ENCODE assay signal across 10 mouse cellular contexts in the genomic region with DNA sequence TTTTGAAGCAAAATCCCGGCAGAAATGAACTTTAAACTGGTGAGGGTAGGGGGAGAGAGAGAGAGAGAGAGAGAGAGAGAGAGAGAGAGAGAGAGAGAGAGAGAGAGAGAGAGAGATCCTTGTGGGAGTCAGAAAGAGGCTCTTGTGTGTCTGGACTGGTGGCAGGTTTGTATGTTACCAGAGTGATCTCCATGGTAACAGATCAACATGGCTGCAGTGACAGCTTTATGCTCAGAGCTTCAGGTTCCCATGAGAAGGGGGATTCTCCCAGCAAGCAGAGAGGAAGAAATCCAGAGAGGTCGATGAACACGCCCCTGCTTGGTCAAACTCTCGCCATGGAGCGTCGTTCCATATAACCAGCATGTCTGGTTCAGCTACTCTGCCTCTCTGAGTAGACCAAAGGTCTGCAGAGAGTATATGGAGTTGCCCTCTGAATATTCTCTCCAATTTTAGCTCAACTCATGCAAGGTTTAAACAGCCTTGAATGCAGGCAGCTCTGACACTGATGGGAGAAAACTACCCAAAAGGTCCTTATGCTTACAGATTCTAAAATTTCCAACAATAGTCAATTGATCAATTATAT.
DNase-seq lines count a peak whose midpoint lies in the region; ATAC-seq and TF ChIP-seq lines count a peak whose summit lies in the region.
"Had no signal": no experiment of that assay in that cellular context is flagged by ENCODE, and none has a peak within 500 bp of the region (broad histone marks: within the 10 kb centered on the region; RNA-seq: fewer than 3 reads in every experiment).

No protein-coding gene starts in this region.

- no peaks in the 10 kb centered on the region for H3K27me3 ChIP-seq in kidney, postnatal 0 days (ENCODE audit: insufficient read depth, low read length)
- H3K27me3 ChIP-seq in hindbrain, embryonic 11.5 days (ENCODE audit: control insufficient read depth, insufficient read depth, low read length) = no peaks in the 10 kb centered on the region
- H3K27me3 ChIP-seq in midbrain, embryonic 15.5 days (replicated peaks) = no peaks in the 10 kb centered on the region
- H3K27me3 ChIP-seq: Patski had no signal

- H3K4me2 ChIP-seq in kidney, postnatal 0 days (ENCODE audit: low read length) = no peak overlapping the region
- H3K4me2 ChIP-seq in hindbrain, embryonic 11.5 days (replicated peaks; ENCODE audit: low read depth, low read length) = no peak overlapping the region
- H3K4me2 ChIP-seq in midbrain, embryonic 15.5 days = 0 out of 2 replicates have a peak overlapping the region, but pooled peaks have one; percentile 13

- H3K9ac ChIP-seq in kidney, postnatal 0 days (ENCODE audit: low read depth, low read length) = no peak overlapping the region
- H3K9ac ChIP-seq in hindbrain, embryonic 11.5 days (ENCODE audit: low read depth, low read length) = no peak overlapping the region
- no peak overlapping the region for H3K9ac ChIP-seq in midbrain, embryonic 15.5 days

- H3K27ac ChIP-seq in kidney, postnatal 0 days = no peak overlapping the region
- no peak overlapping the region for H3K27ac ChIP-seq in hindbrain, embryonic 11.5 days (ENCODE audit: low read depth, low read length)
- peak overlapping the region; percentile 60 for H3K27ac ChIP-seq in midbrain, embryonic 15.5 days

- H3K9me3 ChIP-seq in kidney, postnatal 0 days (replicated peaks; ENCODE audit: low read length) = no peaks in the 10 kb centered on the region
- H3K9me3 ChIP-seq in hindbrain, embryonic 11.5 days (ENCODE audit: control insufficient read depth, low read length) = no peaks in the 10 kb centered on the region
- H3K9me3 ChIP-seq in midbrain, embryonic 15.5 days = no peaks in the 10 kb centered on the region

- peak; percentile 72 for DNase-seq in kidney, postnatal 0 days (ENCODE audit: low spot score)
- no peak for DNase-seq in kidney, postnatal 36 days
- DNase-seq in embryo, embryonic 10.5 days (ENCODE audit: low spot score) = peak; percentile 63
- DNase-seq in hindbrain, embryonic 11.5 days (ENCODE audit: low spot score) = peak; percentile 29
- DNase-seq in lung, postnatal 36 days = no peak
- DNase-seq in thymus, postnatal 4 days = no peak
- DNase-seq in spleen, postnatal 10 days (ENCODE audit: low spot score in 2 of 2) = no peak
- DNase-seq: spleen, adult 18-20 months had no signal

- no peak overlapping the region for H3K4me3 ChIP-seq in kidney, postnatal 0 days (replicated peaks; ENCODE audit: low read depth, low read length)
- H3K4me3 ChIP-seq in hindbrain, embryonic 11.5 days (ENCODE audit: low read depth, low read length) = no peak overlapping the region
- H3K4me3 ChIP-seq in midbrain, embryonic 15.5 days = no peak overlapping the region

- ATAC-seq in kidney, postnatal 0 days (replicated peaks; ENCODE audit: low FRiP score, low read depth) = peak; percentile 80; the same call in 1 of the 2 replicates
- ATAC-seq in hindbrain, embryonic 11.5 days (ENCODE audit: low FRiP score) = peak; percentile 68
- peak; percentile 86 for ATAC-seq in midbrain, embryonic 15.5 days (replicated peaks)
- ATAC-seq: Patski had no signal

- peaks cover 5% of the 10 kb centered on the region for H3K4me1 ChIP-seq in kidney, postnatal 0 days (replicated peaks; ENCODE audit: insufficient read depth, low read length)
- peaks cover 3% of the 10 kb centered on the region; the same call in 1 of the 2 replicates for H3K4me1 ChIP-seq in hindbrain, embryonic 11.5 days (replicated peaks; ENCODE audit: control insufficient read depth, insufficient read depth, low read length)
- peaks cover 29% of the 10 kb centered on the region for H3K4me1 ChIP-seq in midbrain, embryonic 15.5 days

- no peaks in the 10 kb centered on the region for H3K36me3 ChIP-seq in kidney, postnatal 0 days (ENCODE audit: insufficient read depth, low read length)
- H3K36me3 ChIP-seq in hindbrain, embryonic 11.5 days (ENCODE audit: control insufficient read depth, insufficient read depth, low read length) = no peaks in the 10 kb centered on the region
- no peaks in the 10 kb centered on the region for H3K36me3 ChIP-seq in midbrain, embryonic 15.5 days (replicated peaks)

- no peak for TF ChIP-seq CTCF in kidney, postnatal 0 days (IDR thresholded peaks at IDR 0.05; ENCODE audit: low read depth)

- WGBS in kidney, postnatal 0 days = 27% methylated on average over 6 of the region's 6 CpGs
- 46% methylated on average over 6 of the region's 6 CpGs for WGBS in hindbrain, embryonic 11.5 days
- WGBS in midbrain, embryonic 15.5 days = 27% methylated on average over 6 of the region's 6 CpGs

Comparison
In these comparisons a context has a peak if more than half of its experiments do, and no peak if none do; other contexts are left out.
1. DNase-seq: peak in kidney, postnatal 0 days (single experiment), embryo, embryonic 10.5 days (single experiment) and hindbrain, embryonic 11.5 days (single experiment); none in kidney, postnatal 36 days (0 of 2), lung, postnatal 36 days (single experiment), thymus, postnatal 4 days (single experiment) and spleen, postnatal 10 days (0 of 2).
2. Peak in every context shown above with its lines, with median percentiles within 50 percentile points of each other: ATAC-seq.